Mouse (Mus musculus): ENCODE measurements around the gene Nme1. TPM values are rescaled to one million over a fixed set of nuclear protein-coding genes. Genes with fewer than 3 reads are reported as not detected.

The Nme1 gene
- polyA plus RNA-seq, 1 experiment = 48.7 TPM

DNA sequence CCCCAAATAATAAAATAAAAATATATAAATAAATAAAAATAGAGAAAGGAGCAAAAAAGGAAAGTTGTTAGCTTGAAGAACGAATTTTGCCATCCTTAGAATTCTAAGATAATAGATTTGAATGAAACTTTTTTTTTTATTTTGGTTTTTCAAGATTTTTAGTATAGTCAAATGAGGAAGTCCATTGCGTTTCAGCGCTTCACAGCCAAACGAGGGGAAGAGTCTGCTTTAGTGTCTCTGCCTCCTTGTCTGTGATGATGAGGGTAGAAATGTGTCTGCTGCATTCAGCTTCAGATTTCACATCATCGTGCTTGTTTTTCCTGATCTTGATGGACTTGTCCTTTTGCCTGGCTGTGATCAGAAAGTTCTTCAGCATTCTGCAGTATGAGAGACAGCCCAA lies 16.9 kb upstream of the Nme1 start:
- no peaks in the 10 kb centered on the region for H3K79me2 ChIP-seq (ENCODE audit: control insufficient read depth, insufficient read depth)
- H3K4me3 ChIP-seq = no peak overlapping the region
- H3K4me2 ChIP-seq (ENCODE audit: low read depth) = no peak overlapping the region
- H3ac ChIP-seq (ENCODE audit: control insufficient read depth, insufficient read length) = no peak overlapping the region
- H3K27me3 ChIP-seq (ENCODE audit: control insufficient read depth, insufficient read depth, insufficient read length) = no peaks in the 10 kb centered on the region
- no peaks in the 10 kb centered on the region for H3K36me3 ChIP-seq (ENCODE audit: control insufficient read depth, insufficient read depth)
- no peak for TF ChIP-seq USF1 (IDR thresholded peaks at IDR 0.05; ENCODE audit: low read depth)
- TF ChIP-seq E2F4 (IDR thresholded peaks at IDR 0.05; ENCODE audit: insufficient read depth) = no peak
- no peak for TF ChIP-seq MYOD1 (IDR thresholded peaks at IDR 0.05; ENCODE audit: control insufficient read depth in 1 of 3, insufficient read length in 2 of 3, low read depth in 2 of 3)
- no peak for TF ChIP-seq CEBPB (IDR thresholded peaks at IDR 0.05; ENCODE audit: insufficient read depth, poor library complexity, severe bottlenecking)

DNA sequence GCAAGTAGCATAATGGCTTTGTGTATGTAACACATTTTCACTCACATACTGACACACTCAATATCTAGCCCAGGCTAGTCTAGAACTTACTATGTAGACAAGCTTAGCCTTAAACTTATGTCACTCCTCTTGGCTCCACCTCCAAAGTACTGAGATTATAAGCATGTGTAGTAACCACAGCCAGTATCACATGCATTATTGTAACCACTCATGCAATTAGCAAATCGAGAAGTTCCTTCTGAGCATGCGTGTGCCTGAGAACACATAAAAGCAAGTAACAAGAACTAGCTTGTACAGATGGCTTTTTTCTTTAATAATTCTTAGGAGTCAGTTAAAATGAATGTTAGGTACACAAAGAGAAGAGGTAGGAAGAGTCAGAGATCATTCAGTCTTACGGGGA lies 16.3 kb upstream of the Nme1 start:
- H3K4me3 ChIP-seq = no peak overlapping the region
- H3K4me2 ChIP-seq (ENCODE audit: low read depth) = no peak overlapping the region
- no peak for TF ChIP-seq MYOD1 (IDR thresholded peaks at IDR 0.05; ENCODE audit: control insufficient read depth in 1 of 3, insufficient read length in 2 of 3, low read depth in 2 of 3)
- no peak for TF ChIP-seq POLR2A (IDR thresholded peaks at IDR 0.05; ENCODE audit: insufficient read length, low read depth)
- no peak for TF ChIP-seq MAX (IDR thresholded peaks at IDR 0.05; ENCODE audit: low read depth)
- no peak for TF ChIP-seq SRF (IDR thresholded peaks at IDR 0.05; ENCODE audit: control insufficient read depth, insufficient read length, low read depth)
- no peak for TF ChIP-seq E2F4 (IDR thresholded peaks at IDR 0.05; ENCODE audit: insufficient read depth)
- TF ChIP-seq POLR2AphosphoS2 (IDR thresholded peaks at IDR 0.05; ENCODE audit: insufficient read length, low read depth) = no peak
- TF ChIP-seq REST (IDR thresholded peaks at IDR 0.05; ENCODE audit: insufficient read depth, insufficient read length) = no peak
- H3K79me2 ChIP-seq (ENCODE audit: control insufficient read depth, insufficient read depth) = no peaks in the 10 kb centered on the region
- H3ac ChIP-seq (ENCODE audit: control insufficient read depth, insufficient read length) = no peak overlapping the region
- H3K27me3 ChIP-seq (ENCODE audit: control insufficient read depth, insufficient read depth, insufficient read length) = no peaks in the 10 kb centered on the region
- no peaks in the 10 kb centered on the region for H3K36me3 ChIP-seq (ENCODE audit: control insufficient read depth, insufficient read depth)

- no peak for TF ChIP-seq MAX (IDR thresholded peaks at IDR 0.05; ENCODE audit: low read depth)
- TF ChIP-seq MYOD1 (IDR thresholded peaks at IDR 0.05; ENCODE audit: control insufficient read depth in 1 of 3, insufficient read length in 2 of 3, low read depth in 2 of 3) = no peak
- no peak for TF ChIP-seq USF1 (IDR thresholded peaks at IDR 0.05; ENCODE audit: low read depth)
- no peak for TF ChIP-seq SRF (IDR thresholded peaks at IDR 0.05; ENCODE audit: control insufficient read depth, insufficient read length, low read depth)
- no peak for TF ChIP-seq POLR2AphosphoS2 (IDR thresholded peaks at IDR 0.05; ENCODE audit: insufficient read length, low read depth)
- no peak for TF ChIP-seq POLR2A (IDR thresholded peaks at IDR 0.05; ENCODE audit: insufficient read length, low read depth)
- no peak for TF ChIP-seq TCF12 (IDR thresholded peaks at IDR 0.05; ENCODE audit: insufficient read depth, poor library complexity, severe bottlenecking)
- no peak for TF ChIP-seq MYOG (IDR thresholded peaks at IDR 0.05; ENCODE audit: control insufficient read depth in 1 of 3, insufficient read depth in 1 of 3, insufficient read length in 2 of 3, low read depth in 2 of 3)
- TF ChIP-seq CEBPB (IDR thresholded peaks at IDR 0.05; ENCODE audit: insufficient read depth, poor library complexity, severe bottlenecking) = no peak
- TF ChIP-seq E2F4 (IDR thresholded peaks at IDR 0.05; ENCODE audit: insufficient read depth) = no peak
- TF ChIP-seq TCF3 (IDR thresholded peaks at IDR 0.05; ENCODE audit: insufficient read length, low read depth) = no peak
- TF ChIP-seq REST (IDR thresholded peaks at IDR 0.05; ENCODE audit: insufficient read depth, insufficient read length) = no peak
- no peaks in the 10 kb centered on the region for H3K79me2 ChIP-seq (ENCODE audit: control insufficient read depth, insufficient read depth)
- no peak overlapping the region for H3K4me2 ChIP-seq (ENCODE audit: low read depth)
- no peak overlapping the region for H3K4me3 ChIP-seq
- no peaks in the 10 kb centered on the region for H3K27me3 ChIP-seq (ENCODE audit: control insufficient read depth, insufficient read depth, insufficient read length)
- no peak overlapping the region for H3ac ChIP-seq (ENCODE audit: control insufficient read depth, insufficient read length)
- H3K36me3 ChIP-seq (ENCODE audit: control insufficient read depth, insufficient read depth) = no peaks in the 10 kb centered on the region
These were observed 11.3 kb upstream of the Nme1 start for GRCm38 (mm10) chr11:93979502-93980049.

GRCm38 (mm10) chr11:93972951-93973350 lies 4.6 kb upstream of the Nme1 start:
- no peak overlapping the region for H3K4me3 ChIP-seq
- no peak overlapping the region for H3ac ChIP-seq (ENCODE audit: control insufficient read depth, insufficient read length)
- H3K27me3 ChIP-seq (ENCODE audit: control insufficient read depth, insufficient read depth, insufficient read length) = no peaks in the 10 kb centered on the region
- H3K4me2 ChIP-seq (ENCODE audit: low read depth) = no peak overlapping the region
- no peak for TF ChIP-seq MYOD1 (IDR thresholded peaks at IDR 0.05; ENCODE audit: control insufficient read depth in 1 of 3, insufficient read length in 2 of 3, low read depth in 2 of 3)
- no peak for TF ChIP-seq MYOG (IDR thresholded peaks at IDR 0.05; ENCODE audit: control insufficient read depth in 1 of 3, insufficient read depth in 1 of 3, insufficient read length in 2 of 3, low read depth in 2 of 3)
- no peak for TF ChIP-seq POLR2A (IDR thresholded peaks at IDR 0.05; ENCODE audit: insufficient read length, low read depth)
- no peak for TF ChIP-seq MAX (IDR thresholded peaks at IDR 0.05; ENCODE audit: low read depth)
- no peak for TF ChIP-seq POLR2AphosphoS2 (IDR thresholded peaks at IDR 0.05; ENCODE audit: insufficient read length, low read depth)
- TF ChIP-seq E2F4 (IDR thresholded peaks at IDR 0.05; ENCODE audit: insufficient read depth) = no peak
- no peak for TF ChIP-seq TCF3 (IDR thresholded peaks at IDR 0.05; ENCODE audit: insufficient read length, low read depth)
- TF ChIP-seq TCF12 (IDR thresholded peaks at IDR 0.05; ENCODE audit: insufficient read depth, poor library complexity, severe bottlenecking) = no peak
- TF ChIP-seq USF1 (IDR thresholded peaks at IDR 0.05; ENCODE audit: low read depth) = no peak
- no peak for TF ChIP-seq SRF (IDR thresholded peaks at IDR 0.05; ENCODE audit: control insufficient read depth, insufficient read length, low read depth)
- no peak for TF ChIP-seq CEBPB (IDR thresholded peaks at IDR 0.05; ENCODE audit: insufficient read depth, poor library complexity, severe bottlenecking)
- no peaks in the 10 kb centered on the region for H3K36me3 ChIP-seq (ENCODE audit: control insufficient read depth, insufficient read depth)
- peaks cover 1% of the 10 kb centered on the region for H3K79me2 ChIP-seq (ENCODE audit: control insufficient read depth, insufficient read depth)

DNA sequence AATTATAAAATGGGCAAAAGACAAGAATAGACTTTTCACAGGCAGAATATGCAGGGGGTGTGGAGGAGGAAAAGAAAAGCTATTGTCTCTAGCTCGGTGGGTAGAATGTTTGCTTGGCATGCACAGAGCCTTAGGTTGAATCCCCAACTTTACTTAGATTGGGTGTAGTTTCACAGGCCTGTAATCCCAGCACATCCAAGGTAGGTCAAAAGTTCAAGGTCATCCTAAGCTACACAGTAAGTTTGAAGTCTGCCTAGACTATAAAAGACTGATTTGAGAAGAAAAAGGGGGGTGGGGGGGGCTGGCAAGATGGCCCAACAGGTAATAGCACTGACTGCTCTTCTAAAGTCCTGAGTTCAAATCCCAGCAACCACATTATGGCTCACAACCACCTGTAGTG lies 1.5 kb upstream of the Nme1 start:
- no peaks in the 10 kb centered on the region for H3K27me3 ChIP-seq (ENCODE audit: control insufficient read depth, insufficient read depth, insufficient read length)
- no peaks in the 10 kb centered on the region for H3K36me3 ChIP-seq (ENCODE audit: control insufficient read depth, insufficient read depth)
- no peak overlapping the region for H3ac ChIP-seq (ENCODE audit: control insufficient read depth, insufficient read length)
- H3K4me2 ChIP-seq (ENCODE audit: low read depth) = no peak overlapping the region
- peaks cover 30% of the 10 kb centered on the region for H3K79me2 ChIP-seq (ENCODE audit: control insufficient read depth, insufficient read depth)
- H3K4me3 ChIP-seq = no peak overlapping the region
- TF ChIP-seq SRF (IDR thresholded peaks at IDR 0.05; ENCODE audit: control insufficient read depth, insufficient read length, low read depth) (no peak), MYOD1 (IDR thresholded peaks at IDR 0.05; ENCODE audit: control insufficient read depth in 1 of 3, insufficient read length in 2 of 3, low read depth in 2 of 3) (no peak), MAX (IDR thresholded peaks at IDR 0.05; ENCODE audit: low read depth) (no peak), MYOG (IDR thresholded peaks at IDR 0.05; ENCODE audit: control insufficient read depth in 1 of 3, insufficient read depth in 1 of 3, insufficient read length in 2 of 3, low read depth in 2 of 3) (no peak)
